Mouse (Mus musculus) kidney, embryonic 16.5 days (tissue): ENCODE measurements around the gene Fam24a. TPM values are rescaled to one million over a fixed set of nuclear protein-coding genes. Genes with fewer than 3 reads are reported as not detected.

ENCODE experiments used
- ATAC-seq: fragments of 200-750 bp; cut with Nextera tagmentation; 2 replicates; pipeline ENCODE4 v1.8.0; 2017; ENCODE audit warnings: moderate TSS enrichment; ENCODE audit not compliant: low FRiP score, low TSS enrichment
- H3K27ac ChIP-seq: fragments of 300-500 bp; sonication (generic); 2 replicates; pipeline ENCODE4 v1.5.1; 2014; ENCODE audit warnings: low read length
- H3K27me3 ChIP-seq: fragments of 300-500 bp; sonication (generic); 2 replicates; pipeline ENCODE4 v1.6.1; 2014; ENCODE audit warnings: low read length, control low read depth, mixed read lengths; ENCODE audit not compliant: insufficient read depth
- H3K36me3 ChIP-seq: fragments of 300-500 bp; sonication (generic); 2 replicates; pipeline ENCODE4 v1.6.1; 2014; ENCODE audit warnings: low read length, control low read depth, mixed read lengths; ENCODE audit not compliant: insufficient read depth
- H3K4me1 ChIP-seq: fragments of 300-500 bp; sonication (generic); 2 replicates; pipeline ENCODE4 v1.6.1; 2014; ENCODE audit warnings: low read length, control low read depth, mixed read lengths; ENCODE audit not compliant: insufficient read depth
- H3K4me2 ChIP-seq: fragments of 300-500 bp; sonication (generic); replicated peaks from 2 replicates; pipeline ENCODE4 v1.6.1; 2014; ENCODE audit warnings: low read depth, low read length
- H3K4me3 ChIP-seq: fragments of 300-500 bp; sonication (generic); 2 replicates; pipeline ENCODE4 v1.5.1; 2014; ENCODE audit warnings: mild to moderate bottlenecking, low read length
- H3K9ac ChIP-seq: fragments of 300-500 bp; sonication (generic); replicated peaks from 2 replicates; pipeline ENCODE4 v1.6.1; 2014; ENCODE audit warnings: low read length
- H3K9me3 ChIP-seq: fragments of 300-500 bp; sonication (generic); 2 replicates; pipeline ENCODE4 v1.6.1; 2016; ENCODE audit warnings: low read length, control low read depth
- WGBS: fragments of 180-500 bp; shearing (Covaris S2); extraction: QIAGEN DNeasy Blood & Tissue Kit; methylation state at CpG from one replicate; pipeline ENCODE4 v1.1.7; 2014; 5-methylcytosine and 5-hydroxymethylcytosine counted together
- polyA plus RNA-seq: library from polyadenylated mRNA; unstranded; fragments of >200 nt; fragmentation: Nextera tagmentation; extraction: Ambion mirVana; gene quantifications from 2 replicates; pipeline ENCODE4 v1.2.1, GENCODE M21; 2015

The Fam24a gene
- polyA plus RNA-seq, 1 experiment from 2014 or later = not detected

DNA sequence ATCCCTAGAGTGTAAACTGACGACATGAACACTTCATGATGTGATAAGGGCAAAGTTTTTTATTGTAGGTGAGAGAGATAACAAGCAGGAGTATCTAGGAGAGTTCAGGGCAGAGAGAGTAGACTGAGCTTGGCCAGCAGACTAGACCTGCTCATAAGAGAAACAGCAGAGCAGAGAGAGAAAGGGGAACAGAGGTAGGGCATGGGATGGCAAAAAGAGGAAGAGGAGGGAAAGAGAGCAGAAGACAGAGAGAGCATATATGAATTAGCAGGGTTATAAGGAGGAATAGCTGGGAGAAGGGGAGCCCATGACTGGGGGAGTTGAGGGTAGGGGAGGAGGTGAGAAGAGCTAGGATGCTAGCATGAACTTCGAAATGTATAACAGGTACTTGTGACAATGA is 2.0 kb upstream of the Fam24a start:
- Histone ChIP-seq H3K36me3 (no peaks in the 10 kb centered on the region), H3K9ac (no peak overlapping the region), H3K4me2 (no peak overlapping the region), H3K9me3 (no peaks in the 10 kb centered on the region), H3K4me3 (no peak overlapping the region), H3K27ac (no peak overlapping the region), H3K4me1 (no peaks in the 10 kb centered on the region), H3K27me3 (no peaks in the 10 kb centered on the region)
- 60% methylated on average over 2 of the region's 2 CpGs for WGBS
- ATAC-seq = no peak

DNA sequence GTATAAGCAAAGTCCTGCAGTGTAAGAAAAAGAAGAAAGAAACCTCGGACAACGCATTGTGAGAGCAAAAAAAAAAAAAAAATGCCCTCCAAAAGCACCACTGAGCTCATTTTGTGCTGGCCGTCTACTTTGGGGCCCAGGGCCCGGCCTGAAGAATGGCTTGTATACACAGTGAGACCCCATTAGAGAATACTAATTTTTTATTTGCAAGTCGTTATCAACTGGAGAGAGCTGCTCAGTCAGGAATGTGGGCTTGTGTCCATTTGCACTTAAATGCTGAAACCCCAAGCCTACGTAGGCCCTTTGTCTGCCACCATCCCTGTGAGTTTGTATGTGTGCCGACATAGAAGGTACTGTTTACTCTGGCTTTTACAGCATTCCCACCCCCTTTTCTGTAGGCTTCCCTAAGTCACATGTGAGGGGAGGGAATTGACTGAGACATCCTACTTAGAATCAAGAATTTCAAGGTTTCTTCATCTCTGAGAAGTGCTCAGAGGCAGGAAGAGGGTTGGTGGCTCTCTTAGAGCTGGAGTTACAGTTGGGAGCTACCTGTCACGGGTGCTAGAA is 3.9 kb downstream of the Fam24a start:
- Histone ChIP-seq H3K4me2 (no peak overlapping the region), H3K9me3 (no peaks in the 10 kb centered on the region), H3K36me3 (peaks cover 7% of the 10 kb centered on the region; the same call in 1 of the 2 replicates), H3K4me3 (no peak overlapping the region), H3K4me1 (no peaks in the 10 kb centered on the region), H3K27ac (no peak overlapping the region), H3K9ac (no peak overlapping the region), H3K27me3 (no peaks in the 10 kb centered on the region)
- WGBS = 57% methylated on average over 8 of the region's 8 CpGs
- no peak for ATAC-seq

DNA sequence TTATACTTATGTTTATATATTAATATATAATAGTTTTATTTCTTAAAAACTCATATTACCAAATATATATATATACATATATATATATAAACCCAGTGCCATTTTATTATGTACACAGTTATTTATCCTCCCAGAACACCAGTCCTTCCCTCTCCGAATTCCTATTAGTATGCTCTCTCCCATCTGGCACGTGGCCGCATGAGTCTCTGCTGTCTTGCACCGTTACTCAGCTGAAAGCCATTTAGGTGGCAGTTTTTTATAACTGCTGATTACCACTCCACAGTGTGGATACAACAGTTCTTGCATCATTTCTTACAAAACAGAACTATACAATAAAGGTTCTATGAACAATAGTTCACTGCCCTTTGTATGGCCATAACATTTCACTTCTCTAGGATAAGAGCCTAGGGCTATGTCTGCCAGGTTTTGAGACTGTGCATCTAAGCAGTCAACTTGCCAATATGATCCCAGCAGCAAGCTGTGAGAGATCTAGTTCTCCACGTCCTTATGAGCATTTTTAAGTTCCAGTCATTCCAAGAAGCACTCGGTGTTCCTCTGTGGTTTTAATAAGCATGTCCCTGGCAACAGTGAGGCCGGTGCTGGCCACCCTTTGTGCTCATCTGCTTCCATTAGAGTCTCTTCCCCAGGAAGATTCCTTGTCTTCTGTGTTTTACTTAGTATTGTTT is 12.3 kb downstream of the Fam24a start:
- Histone ChIP-seq H3K4me3 (no peak overlapping the region), H3K27ac (no peak overlapping the region), H3K9me3 (no peaks in the 10 kb centered on the region), H3K36me3 (peaks cover 44% of the 10 kb centered on the region), H3K4me1 (no peaks in the 10 kb centered on the region), H3K27me3 (no peaks in the 10 kb centered on the region), H3K4me2 (no peak overlapping the region), H3K9ac (no peak overlapping the region)
- 87% methylated on average over 7 of the region's 7 CpGs for WGBS
- no peak for ATAC-seq

DNA sequence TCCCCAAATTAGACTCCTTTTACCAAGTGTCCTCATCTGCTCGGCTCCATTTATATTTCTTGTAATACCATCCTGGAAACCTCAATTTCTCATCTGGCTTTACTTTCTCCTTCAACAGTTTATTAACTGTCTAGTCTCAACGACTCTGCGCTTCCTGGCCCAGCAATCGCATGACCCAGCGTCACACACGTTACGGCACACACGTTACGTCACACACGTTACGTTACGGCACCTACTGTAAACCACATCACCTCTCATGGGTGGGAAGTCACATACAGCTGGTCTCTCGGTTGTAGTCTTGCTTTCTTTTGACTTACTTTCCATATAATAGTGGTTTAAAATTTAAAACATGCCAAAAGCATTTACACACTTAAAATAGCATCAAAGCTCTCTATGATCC is 22.4 kb downstream of the Fam24a start:
- no peak for ATAC-seq
- H3K36me3 ChIP-seq = peaks cover 41% of the 10 kb centered on the region
- no peaks in the 10 kb centered on the region for H3K9me3 ChIP-seq
- no peak overlapping the region for H3K27ac ChIP-seq
- WGBS = 95% methylated on average over 13 of the region's 13 CpGs
- no peak overlapping the region for H3K4me2 ChIP-seq
- H3K4me3 ChIP-seq = no peak overlapping the region
- H3K4me1 ChIP-seq = peaks cover 3% of the 10 kb centered on the region; the same call in 1 of the 2 replicates
- H3K27me3 ChIP-seq = no peaks in the 10 kb centered on the region
- H3K9ac ChIP-seq = no peak overlapping the region

DNA sequence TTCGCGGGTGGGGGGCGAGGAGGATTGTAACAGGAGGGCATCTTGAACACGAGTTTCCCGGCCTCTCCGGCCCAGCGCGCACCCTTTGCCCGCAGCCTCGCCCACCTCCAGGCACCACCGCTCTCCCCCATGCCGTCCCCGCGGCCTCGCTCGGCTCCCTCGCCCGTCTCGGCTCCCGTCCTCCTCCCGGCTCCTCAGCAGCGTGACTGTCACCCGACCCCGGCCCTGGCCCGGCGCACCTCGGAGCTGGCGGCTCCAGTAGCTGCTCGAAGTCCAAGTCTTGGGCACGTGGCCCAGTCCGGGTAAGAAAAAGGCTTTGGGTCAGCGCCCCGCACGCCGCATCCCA is 28.6 kb downstream of the Fam24a start:
- H3K4me1 ChIP-seq = peaks cover 13% of the 10 kb centered on the region
- peak overlapping the region; percentile 95 for H3K9ac ChIP-seq
- no peaks in the 10 kb centered on the region for H3K9me3 ChIP-seq
- peak; percentile 88 for ATAC-seq
- peak overlapping the region; percentile 78 for H3K4me2 ChIP-seq
- peak overlapping the region; percentile 97 for H3K27ac ChIP-seq
- peak overlapping the region; percentile 88 for H3K4me3 ChIP-seq
- peaks cover 14% of the 10 kb centered on the region for H3K36me3 ChIP-seq
- no peaks in the 10 kb centered on the region for H3K27me3 ChIP-seq
- WGBS = under 1% methylated on average over 34 of the region's 35 CpGs

DNA sequence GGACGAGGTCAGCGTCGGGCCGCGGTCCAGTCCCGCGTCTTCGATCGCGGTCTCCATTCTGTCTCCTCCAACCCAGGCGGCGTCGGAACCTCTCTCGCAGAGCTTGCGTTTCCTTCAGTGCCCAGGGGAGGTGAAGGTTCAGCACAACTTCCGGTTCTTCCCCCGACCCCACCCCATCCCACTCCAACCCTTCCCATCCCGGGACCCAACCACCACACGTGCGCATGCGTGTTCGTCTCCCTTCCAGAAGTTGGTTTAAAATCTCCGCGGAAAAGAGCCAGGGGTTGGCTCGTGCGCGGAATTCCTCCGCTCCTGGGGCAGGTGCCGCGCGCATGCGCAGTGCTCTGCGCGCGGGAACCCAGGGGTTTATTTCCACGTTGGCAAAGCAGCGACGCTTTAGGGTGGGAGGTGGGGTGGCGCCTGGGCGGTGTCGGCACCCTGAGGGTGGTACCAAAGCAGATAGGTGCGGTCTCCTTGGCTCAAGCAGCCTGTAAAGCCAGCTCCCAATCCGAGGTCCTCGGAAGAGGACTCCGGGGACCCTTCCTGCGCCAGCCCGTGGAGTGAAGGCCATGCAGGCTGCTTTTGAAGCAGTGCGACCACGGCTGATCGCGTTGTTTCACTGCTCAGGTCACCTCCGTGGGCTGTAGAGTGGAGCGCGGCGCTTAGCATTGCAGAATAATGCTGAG is 29.1 kb downstream of the Fam24a start, which contains the start of gene 2310057M21Rik:
TSS of gene 2310057M21Rik (minus strand) at position 145 of the 686 bp plus-strand sequence.
- H3K9me3 ChIP-seq = no peaks in the 10 kb centered on the region
- peak; percentile 97 for ATAC-seq
- under 1% methylated on average over 55 of the region's 55 CpGs for WGBS
- peak within 1 kb of the TSS; percentile 95 for H3K9ac ChIP-seq
- H3K4me2 ChIP-seq = peak within 1 kb of the TSS; percentile 78
- peak within 1 kb of the TSS; percentile 88 for H3K4me3 ChIP-seq
- H3K36me3 ChIP-seq = peaks cover 10% of the 10 kb centered on the region; the same call in 1 of the 2 replicates
- no peaks in the 10 kb centered on the region for H3K27me3 ChIP-seq
- H3K4me1 ChIP-seq = peaks cover 13% of the 10 kb centered on the region
- H3K27ac ChIP-seq = peak within 1 kb of the TSS; percentile 97

DNA sequence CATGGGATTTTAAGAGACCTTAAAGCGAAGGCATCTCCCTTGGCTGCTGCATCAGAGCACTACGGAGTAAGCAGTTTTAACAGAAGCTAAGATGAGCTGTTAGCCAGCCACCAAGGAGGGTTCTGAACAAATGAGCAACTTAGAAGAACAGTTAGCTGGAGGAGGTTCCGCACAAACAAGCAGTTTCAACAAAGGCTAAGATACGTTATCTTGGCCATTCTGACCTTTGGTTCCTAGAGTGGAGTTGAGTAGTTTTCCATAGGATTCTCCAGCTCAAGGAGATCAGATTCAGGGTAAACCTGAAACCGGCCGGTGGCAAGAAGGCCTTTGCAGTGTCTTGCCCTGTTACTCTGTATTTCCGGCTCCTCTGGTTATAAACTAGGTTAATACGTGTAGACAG is 30.5 kb downstream of the Fam24a start:
- WGBS = 63% methylated on average over 8 of the region's 8 CpGs
- Histone ChIP-seq H3K4me1 (peaks cover 13% of the 10 kb centered on the region), H3K4me2 (no peak overlapping the region), H3K9ac (no peak overlapping the region), H3K27me3 (no peaks in the 10 kb centered on the region), H3K27ac (no peak overlapping the region), H3K36me3 (no peaks in the 10 kb centered on the region), H3K9me3 (no peaks in the 10 kb centered on the region), H3K4me3 (no peak overlapping the region)
- no peak for ATAC-seq

DNA sequence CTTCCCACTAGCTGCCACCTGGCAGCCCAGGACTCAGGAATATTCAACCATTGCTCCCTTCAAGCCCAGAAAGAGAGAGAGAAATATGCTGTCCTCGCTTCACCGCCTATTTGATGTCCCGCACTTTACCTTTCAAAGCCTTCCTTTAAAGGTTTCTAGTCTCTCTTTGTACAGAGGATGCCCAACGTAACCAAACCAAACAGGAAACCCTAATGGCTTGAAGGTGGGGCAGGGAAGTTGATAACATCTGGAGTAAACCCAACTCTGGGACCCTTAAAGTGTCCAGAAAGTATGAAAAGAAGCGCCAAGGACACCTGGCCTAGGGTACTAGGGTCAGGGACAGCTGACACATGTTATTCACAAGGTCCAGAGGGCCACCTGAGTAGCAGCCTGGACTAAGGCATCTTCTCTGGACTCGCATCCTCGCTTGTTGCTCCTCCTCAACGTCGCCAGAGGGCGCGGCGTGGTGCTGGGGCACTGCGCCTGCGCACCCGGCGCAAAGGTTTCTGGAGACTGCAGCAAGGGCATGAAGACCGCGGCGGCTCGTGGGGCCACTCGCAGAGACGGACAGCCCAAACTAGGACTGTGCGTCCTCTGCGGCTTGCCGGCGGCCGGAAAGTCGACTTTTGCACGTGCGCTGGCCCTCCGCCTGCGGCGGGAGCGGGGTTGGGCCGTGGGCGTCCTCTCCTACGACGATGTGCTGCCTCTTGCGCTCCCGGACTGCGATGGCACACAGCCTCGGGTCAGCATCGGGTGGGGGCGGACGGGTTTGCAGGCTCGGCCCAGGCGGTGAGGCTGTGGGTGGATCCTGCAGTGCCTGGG is 37.2 kb downstream of the Fam24a start, which contains the start of gene Pstk:
TSS of gene Pstk (plus strand) at position 494 of the 822 bp plus-strand sequence.
- H3K4me1 ChIP-seq = peaks cover 8% of the 10 kb centered on the region
- H3K9ac ChIP-seq = peak within 1 kb of the TSS; percentile 94
- peak within 1 kb of the TSS; percentile 59 for H3K4me2 ChIP-seq
- peak; percentile 97 for ATAC-seq
- no peaks in the 10 kb centered on the region for H3K9me3 ChIP-seq
- no peaks in the 10 kb centered on the region for H3K27me3 ChIP-seq
- no peaks in the 10 kb centered on the region; the same call in 1 of the 2 replicates for H3K36me3 ChIP-seq
- H3K27ac ChIP-seq = peak within 1 kb of the TSS; percentile 96
- 6% methylated on average over 47 of the region's 47 CpGs for WGBS
- H3K4me3 ChIP-seq = peak within 1 kb of the TSS; percentile 75

DNA sequence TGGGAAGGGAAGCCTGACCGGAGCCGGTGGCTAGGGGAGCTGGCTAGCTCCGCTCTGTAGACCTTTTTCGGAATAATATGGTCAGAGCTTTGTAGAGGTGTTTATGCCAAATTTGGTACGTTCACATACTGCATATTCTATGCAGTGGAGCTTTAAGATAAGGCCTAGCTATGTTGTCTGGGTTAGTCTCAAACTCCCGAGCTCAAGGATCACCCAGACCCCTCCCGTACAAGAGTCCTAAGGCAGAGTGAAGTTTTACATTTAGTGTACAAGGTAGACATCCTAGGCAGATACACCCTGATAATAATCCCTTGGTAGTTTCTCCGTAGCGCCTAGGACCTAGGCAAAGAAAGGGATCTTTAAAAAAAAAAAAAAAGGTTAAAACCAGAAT is 37.8 kb downstream of the Fam24a start:
- H3K4me3 ChIP-seq = peak overlapping the region; percentile 75
- peak overlapping the region; percentile 59 for H3K4me2 ChIP-seq
- 11% methylated on average over 9 of the region's 9 CpGs for WGBS
- peak overlapping the region; percentile 96 for H3K27ac ChIP-seq
- ATAC-seq = no peak; the same call in 1 of the 2 replicates
- H3K4me1 ChIP-seq = peaks cover 8% of the 10 kb centered on the region
- peak overlapping the region; percentile 94 for H3K9ac ChIP-seq
- H3K27me3 ChIP-seq = no peaks in the 10 kb centered on the region
- H3K36me3 ChIP-seq = no peaks in the 10 kb centered on the region; the same call in 1 of the 2 replicates
- H3K9me3 ChIP-seq = no peaks in the 10 kb centered on the region
